Mouse (Mus musculus): Measurements from ENCODE around the gene Mmp12.

DNA sequence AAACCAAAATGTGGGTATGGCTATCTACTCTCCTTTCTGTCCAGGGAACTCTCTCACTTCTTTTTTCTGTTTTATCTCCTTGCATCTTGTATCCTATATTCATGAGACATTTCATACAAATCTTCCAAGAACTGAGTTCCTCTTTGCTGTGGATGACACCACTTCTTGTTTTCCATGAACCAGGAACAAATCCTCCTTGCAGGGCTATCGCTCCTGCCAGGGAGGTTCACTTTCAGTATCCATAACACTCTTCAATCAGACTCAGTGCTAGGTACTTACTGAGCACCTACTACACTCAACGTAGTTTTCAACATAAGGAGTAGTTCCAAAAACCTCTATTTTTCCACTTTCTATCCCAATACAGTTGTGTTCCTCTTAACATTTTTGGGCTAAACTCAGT, 1.3 kb downstream of the Mmp12 start:
- TF ChIP-seq ZC3H11A (IDR thresholded peaks at IDR 0.05; ENCODE audit: borderline replicate concordance, low read depth, low read length) (no peak), HCFC1 (IDR thresholded peaks at IDR 0.05; ENCODE audit: borderline replicate concordance, insufficient read depth, low read length) (no peak)
